Mouse (Mus musculus) neural tube, postnatal 0 days (tissue): ENCODE measurements around the gene Atf3. TPM values are rescaled to one million over a fixed set of nuclear protein-coding genes. Genes with fewer than 3 reads are reported as not detected.

ENCODE experiments used
- polyA plus RNA-seq: library from polyadenylated mRNA; unstranded; fragments of >200 nt; fragmentation: Nextera tagmentation; extraction: Ambion mirVana; gene quantifications from 2 replicates; pipeline ENCODE4 v1.2.1, GENCODE M21; 2015

Gene Atf3
- 1.3 and 2.1 TPM in 2 replicates for polyA plus RNA-seq

DNA sequence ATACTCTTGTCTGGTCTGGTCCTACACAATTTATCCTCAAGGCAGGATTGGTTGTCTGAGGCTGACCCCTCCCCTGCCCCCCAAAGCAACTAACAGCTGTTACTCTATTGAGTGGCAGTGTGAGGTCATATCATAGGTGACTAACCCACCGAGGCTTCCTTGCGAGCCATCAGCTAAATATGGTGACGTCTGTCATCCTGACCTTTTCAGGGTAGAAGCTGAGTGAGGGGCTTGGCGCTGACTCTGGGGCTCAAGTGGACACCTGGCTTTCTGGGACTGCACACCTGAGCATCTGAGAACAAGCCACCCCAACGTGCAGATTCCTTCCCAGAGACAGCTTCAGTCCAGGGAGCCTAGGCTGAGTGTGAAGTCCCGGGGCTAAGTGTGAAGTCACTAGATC, at the start of gene Atf3:
Gene Atf3 (minus strand): TSS at position 101 of the 400 bp plus-strand sequence.

DNA sequence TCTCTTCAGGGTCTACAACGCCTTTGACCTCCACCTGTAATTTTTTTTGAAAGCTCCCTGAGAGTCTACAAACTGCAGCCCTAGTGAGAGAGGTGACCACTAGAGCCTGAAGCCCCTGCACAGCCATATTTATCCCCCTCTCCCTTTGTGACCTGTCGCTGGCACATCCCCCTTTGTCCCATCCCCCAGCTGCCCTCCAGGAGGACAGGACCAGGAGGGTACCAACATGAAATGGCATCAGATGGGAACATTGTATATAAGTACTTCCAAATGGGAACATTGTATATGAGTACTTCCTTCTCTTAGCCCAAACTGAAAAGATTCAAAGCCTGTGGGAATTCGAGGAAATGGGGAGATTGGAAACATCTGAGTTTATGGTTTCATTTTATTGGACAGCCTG, 53.1 kb downstream of the Atf3 start, which contains the start of gene Fam71a:
Gene Fam71a (minus strand): TSS at position 101 of the 400 bp plus-strand sequence.

Other genes with a start within 250 kb of the Atf3 start
- gene Vash2, start 238.7 kb downstream of the Atf3 start, polyA plus RNA-seq, result 37.8 and 41.8 TPM in 2 replicates
- gene Flvcr1, start 191.9 kb downstream of the Atf3 start, polyA plus RNA-seq, result 9.5 and 9.7 TPM in 2 replicates
- gene Spata45, start 181.4 kb downstream of the Atf3 start, polyA plus RNA-seq, result not detected in 2 replicates
- 17.6 and 19.2 TPM in 2 replicates for gene Tatdn3, start 155.1 kb downstream of the Atf3 start, polyA plus RNA-seq
- gene Nsl1, start 155.0 kb downstream of the Atf3 start, polyA plus RNA-seq, result 1.3 and 2.3 TPM in 2 replicates
- 9.0 and 9.2 TPM in 2 replicates for gene Batf3, start 120.2 kb downstream of the Atf3 start, polyA plus RNA-seq
- not detected in 2 replicates for gene Fam71a, start 53.2 kb downstream of the Atf3 start, polyA plus RNA-seq
- gene Nenf, start 100.2 kb upstream of the Atf3 start, polyA plus RNA-seq, result 204 and 207 TPM in 2 replicates
- 19.4 and 22.4 TPM in 2 replicates for gene Tmem206, start 107.9 kb upstream of the Atf3 start, polyA plus RNA-seq
- gene Ppp2r5a, start 185.2 kb upstream of the Atf3 start, polyA plus RNA-seq, result 13.9 and 18.5 TPM in 2 replicates